Mouse (Mus musculus) layer of hippocampus, adult 2 months (tissue): Measurements from ENCODE around the gene Vwa7. TPM values are rescaled to one million over a fixed set of nuclear protein-coding genes. Genes with fewer than 3 reads are reported as not detected.

Experiments used
- DNase-seq, 2 experiments: peaks; one replicate each; pipeline ENCODE4 v3.0.0; 2022; ENCODE audit warnings: low spot score in 2 of 2
- H3K27ac ChIP-seq: fragments of 200-600 bp; 2 replicates; pipeline ENCODE4 v1.8.1; 2022
- H3K4me3 ChIP-seq: fragments of 200-600 bp; 2 replicates; pipeline ENCODE4 v1.8.1; 2022; ENCODE audit warnings: mild to moderate bottlenecking
- CTCF ChIP-seq: fragments of 200-600 bp; conservative IDR thresholded peaks from 2 replicates; pipeline ENCODE4 v1.8.1; 2022; ENCODE audit warnings: antibody characterized with exemption, mild to moderate bottlenecking, moderate library complexity
- total RNA-seq, 2 experiments: library from RNA; stranded (reverse); gene quantifications; 2 replicates each; pipeline ENCODE4 v1.2.3; 2021

Vwa7 gene
- total RNA-seq, 2 experiments from 2014 or later, result 0.20 to 0.26 TPM

DNA sequence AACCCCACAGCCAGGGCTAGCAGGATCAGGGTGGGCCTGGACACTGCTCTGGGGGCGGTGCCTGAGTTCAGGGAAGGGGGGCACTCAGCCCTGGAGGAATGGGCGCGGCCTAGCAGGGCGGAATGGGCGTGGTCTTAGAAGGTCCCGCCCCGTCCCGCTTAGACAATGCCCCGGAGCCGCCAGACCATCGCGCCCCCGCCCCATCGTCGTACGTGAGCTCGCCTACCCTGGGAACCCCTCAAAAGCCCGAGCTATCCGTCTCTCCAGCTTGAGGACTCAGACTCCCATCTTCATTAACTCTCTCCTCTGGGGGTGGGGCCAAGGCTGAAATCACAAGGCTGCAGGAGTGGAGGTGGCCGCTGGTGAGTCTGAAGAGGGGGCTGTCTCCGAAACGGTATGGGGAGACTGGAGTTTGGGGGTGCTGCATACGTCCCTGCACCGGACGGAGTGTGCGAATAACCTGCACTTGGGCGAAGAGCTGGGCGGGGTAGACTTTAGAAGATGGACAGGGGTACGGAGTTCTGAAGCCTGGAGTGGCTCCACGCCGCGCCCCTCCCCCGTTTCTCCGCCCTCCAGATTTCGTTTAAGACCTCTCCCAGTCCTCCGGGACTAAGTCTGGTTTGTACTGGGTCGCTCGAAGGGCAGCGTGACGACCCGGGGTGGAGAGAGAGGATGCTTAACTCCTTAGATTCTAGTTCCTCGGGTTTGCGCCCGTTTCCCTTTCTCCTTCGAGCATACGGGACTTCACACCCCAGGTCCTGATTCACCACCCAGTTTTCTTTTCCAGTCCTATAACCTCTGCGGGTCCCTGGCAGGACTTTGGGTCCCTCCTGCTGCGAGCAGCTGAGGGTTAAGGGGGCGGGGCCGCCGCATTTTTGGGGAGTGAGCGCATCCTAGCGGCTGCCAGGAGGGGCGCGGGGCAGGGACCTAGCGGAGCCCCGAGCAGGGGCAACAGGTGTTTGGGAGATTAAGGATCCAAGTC lies 42.8 kb downstream of the Vwa7 start, which contains the start of gene Ddah2:
Ddah2 (plus strand) TSS at position 125 of the 982 bp plus-strand sequence.
- TF ChIP-seq CTCF, result peak; percentile 83
- peak within 1 kb of the TSS; percentile 69 for H3K27ac ChIP-seq
- H3K4me3 ChIP-seq, result peak within 1 kb of the TSS; percentile 62
- peak; percentile 62 to 73 for DNase-seq

DNA sequence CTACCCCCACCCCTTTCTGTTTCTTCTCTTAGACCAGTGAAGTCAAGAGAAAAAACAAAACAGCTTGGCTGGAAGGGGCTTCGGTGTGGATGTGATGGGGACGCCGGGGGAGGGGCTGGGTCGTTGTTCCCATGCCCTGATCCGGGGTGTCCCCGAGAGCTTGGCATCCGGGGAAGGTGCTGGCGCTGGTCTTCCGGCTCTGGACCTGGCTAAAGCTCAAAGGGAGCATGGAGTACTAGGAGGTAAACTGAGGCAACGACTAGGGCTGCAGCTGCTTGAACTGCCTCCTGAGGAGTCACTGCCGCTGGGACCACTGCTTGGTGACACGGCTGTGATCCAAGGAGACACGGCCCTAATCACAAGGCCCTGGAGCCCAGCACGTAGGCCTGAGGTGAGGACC lies 43.7 kb downstream of the Vwa7 start:
- Histone ChIP-seq H3K27ac (no peak overlapping the region), H3K4me3 (peak overlapping the region; percentile 62)
- DNase-seq, result no peak
- TF ChIP-seq CTCF, result no peak

- Histone ChIP-seq H3K4me3 (no peak overlapping the region), H3K27ac (no peak overlapping the region)
- no peak for TF ChIP-seq CTCF
- no peak for DNase-seq
Measured at GRCm38 (mm10) chr17:35060737-35061297, 44.4 kb downstream of the Vwa7 start.

DNA sequence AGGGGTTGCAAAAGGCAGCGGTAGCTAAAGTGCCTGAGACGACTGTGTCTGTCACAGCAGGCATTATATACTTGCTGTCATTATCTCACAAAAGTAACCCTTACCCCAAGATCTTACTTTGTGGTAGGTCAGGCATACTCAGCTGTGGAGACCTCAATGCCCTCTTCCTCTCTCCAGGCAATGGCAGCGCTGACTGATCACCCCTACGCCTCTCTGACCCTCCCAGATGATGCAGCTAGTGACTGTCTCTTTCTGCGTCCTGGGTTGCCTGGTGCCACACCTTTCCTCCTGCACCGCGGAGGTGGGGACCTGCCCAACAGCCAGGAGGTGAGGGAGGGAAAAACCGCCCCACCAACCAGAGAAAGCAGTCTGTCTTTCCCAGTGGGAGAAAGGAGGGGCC lies 44.9 kb downstream of the Vwa7 start:
- no peak for TF ChIP-seq CTCF
- Histone ChIP-seq H3K4me3 (no peak overlapping the region), H3K27ac (no peak overlapping the region)
- DNase-seq, result no peak

DNA sequence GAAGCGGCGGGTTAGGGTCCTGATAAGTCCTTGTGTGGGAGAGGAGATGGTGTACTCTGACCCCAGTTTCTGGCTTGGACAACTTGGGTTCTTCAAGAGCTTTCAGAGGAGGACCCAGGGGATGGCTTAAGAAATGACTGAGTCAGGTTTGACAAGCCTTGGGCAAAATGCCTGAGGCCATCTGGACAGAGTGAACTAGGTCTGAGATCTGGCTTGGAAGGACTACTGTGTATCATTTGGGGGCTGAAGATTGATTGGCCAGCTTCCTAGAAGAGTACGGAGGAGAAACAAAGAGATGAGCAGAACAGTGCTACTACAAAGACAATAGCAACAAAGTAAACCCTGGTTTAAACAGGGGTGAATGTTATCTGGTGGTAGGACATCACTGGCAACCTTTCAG lies 47.1 kb downstream of the Vwa7 start:
- Histone ChIP-seq H3K4me3 (no peak overlapping the region), H3K27ac (no peak overlapping the region)
- no peak for DNase-seq
- TF ChIP-seq CTCF, result no peak

DNA sequence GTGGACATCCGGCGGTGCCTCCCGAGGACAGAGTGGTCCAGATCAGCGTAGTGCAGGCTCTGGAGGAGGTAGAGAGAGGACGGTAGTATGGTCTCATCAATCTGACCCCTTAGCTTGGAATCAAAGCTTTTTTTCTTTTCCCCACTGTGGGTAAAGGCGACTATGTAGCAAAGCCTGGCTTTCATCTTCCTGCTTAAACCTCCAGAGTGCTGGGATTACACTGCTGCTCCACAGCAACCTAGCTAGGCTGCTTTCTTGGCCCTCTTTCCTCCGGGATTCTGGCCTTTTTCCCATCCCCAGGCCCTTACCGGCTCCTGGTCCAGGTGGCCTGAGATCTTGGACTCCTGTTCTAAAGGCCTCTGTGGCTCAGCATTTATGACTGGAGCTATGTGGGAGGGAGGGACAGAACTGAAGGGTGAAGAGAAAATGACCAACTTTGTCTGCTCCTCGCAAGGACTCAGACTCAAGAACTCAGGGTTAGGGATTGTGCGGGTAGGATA lies 48.0 kb downstream of the Vwa7 start:
- no peak for DNase-seq
- no peak overlapping the region for H3K4me3 ChIP-seq
- no peak overlapping the region for H3K27ac ChIP-seq
- no peak for TF ChIP-seq CTCF

DNA sequence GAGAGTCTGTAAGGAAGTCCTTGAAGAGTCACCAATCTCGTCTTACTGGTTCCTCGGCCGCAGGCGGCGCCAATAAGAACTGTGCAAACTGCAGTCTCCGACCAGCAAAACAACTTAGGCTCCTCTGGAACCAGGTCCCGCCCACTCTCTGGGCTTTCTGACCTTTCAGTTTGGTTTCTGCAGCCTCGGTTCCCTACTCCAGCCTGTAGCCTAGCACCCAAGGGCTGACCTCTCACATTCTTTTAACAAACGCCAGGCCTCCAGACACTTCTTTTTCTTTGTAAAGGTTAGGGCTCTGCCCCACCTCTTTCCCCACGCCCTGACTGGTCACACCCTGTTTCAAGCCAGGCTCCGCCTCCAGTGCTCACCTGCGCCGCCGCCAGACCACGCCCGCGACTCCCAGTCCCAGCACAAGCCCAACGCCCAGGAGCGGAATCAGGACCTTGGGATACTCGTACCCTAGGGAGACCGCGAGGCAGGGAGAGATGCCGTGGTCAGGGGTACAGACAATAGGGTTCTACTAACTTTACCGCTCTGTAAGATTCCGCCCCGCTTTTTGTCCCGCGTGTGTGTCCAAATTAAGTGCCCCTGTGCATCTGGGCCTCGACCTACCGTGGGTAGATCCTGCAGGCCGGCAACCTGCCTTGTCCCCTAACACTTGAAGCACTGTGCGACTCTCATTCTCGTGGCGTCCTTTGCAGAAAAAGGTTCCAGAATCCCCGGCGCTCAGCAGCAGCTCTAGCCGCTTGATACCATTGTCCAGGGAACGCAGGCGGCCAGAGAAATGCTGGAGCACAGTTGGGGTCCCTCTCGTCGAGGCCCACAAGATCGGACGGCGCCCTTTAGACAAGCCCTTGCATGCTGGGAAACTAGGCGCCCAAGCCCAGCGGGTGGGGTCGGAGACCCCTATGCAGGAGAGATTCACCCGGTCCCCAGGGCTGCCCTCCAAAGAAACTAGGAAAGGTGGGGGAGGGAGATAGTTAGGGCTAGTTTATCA lies 48.9 kb downstream of the Vwa7 start, which contains the start of gene Ly6g6c:
Ly6g6c (plus strand) TSS at position 438 of the 997 bp plus-strand sequence.
- no peak for TF ChIP-seq CTCF
- DNase-seq, result no peak
- Histone ChIP-seq H3K27ac (no peak within 1 kb of the TSS), H3K4me3 (no peak within 1 kb of the TSS; the same call in 1 of the 2 replicates)

DNA sequence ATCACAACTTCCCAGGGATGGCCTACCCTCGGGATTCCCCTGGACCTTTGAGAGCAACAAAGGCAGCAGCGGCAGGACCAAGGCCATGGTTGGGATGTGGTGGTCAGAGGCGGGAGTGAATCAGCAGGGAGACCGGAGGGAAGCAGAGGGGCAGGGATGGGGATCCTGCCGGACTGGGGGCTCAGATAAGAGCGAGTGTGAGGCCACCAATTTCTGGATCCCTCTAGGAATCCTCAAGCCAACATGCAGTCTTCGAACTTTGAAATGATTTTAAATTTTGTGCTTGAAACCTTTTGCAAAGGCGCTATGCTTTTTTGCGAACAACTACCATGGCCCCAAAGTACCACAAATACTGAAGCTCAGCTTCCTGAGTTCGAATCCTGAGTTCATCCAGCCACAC lies 49.7 kb downstream of the Vwa7 start, which contains the start of gene Mpig6b:
Mpig6b (minus strand) TSS at position 101 of the 400 bp plus-strand sequence.
- H3K4me3 ChIP-seq, result no peak within 1 kb of the TSS; the same call in 1 of the 2 replicates
- TF ChIP-seq CTCF, result no peak
- H3K27ac ChIP-seq, result no peak within 1 kb of the TSS
- DNase-seq, result no peak

- H3K27ac ChIP-seq, result no peak overlapping the region
- H3K4me3 ChIP-seq, result no peak overlapping the region
- DNase-seq, result no peak
- no peak for TF ChIP-seq CTCF
Measured at GRCm38 (mm10) chr17:35068213-35068914, 52.0 kb downstream of the Vwa7 start.

DNA sequence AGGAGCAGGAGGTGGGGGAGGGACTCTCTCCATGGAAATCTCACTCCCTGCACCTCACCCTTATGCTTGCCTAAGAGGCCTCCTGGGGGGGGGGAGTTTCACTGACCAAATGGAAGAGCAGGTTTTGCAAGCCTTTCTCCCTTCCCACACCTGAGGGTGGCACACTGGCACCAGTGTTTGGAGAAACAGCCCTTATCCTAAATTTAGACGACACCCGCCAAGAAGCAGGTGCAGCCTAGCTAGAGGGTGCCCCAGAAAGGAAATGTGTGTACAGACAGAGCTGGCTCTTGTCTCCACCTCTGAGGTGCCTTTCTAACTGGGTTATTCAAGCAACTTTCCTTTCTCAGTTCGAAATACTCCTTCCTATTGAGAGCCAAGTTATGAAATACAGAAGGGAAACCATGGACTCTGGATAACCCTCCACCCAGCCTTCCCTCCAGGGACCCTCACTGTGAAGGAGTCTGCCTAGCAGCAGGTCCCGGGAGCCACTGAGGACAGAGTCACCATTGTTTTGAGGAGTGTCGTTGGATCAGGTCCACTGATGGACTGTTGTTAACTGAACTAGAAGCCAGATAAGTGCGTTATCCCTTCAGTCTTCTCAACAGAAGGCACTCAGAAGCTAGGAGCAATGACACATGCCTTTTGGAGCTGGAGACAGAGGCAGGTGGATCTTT lies 54.3 kb downstream of the Vwa7 start:
- no peak for TF ChIP-seq CTCF
- Histone ChIP-seq H3K27ac (no peak overlapping the region), H3K4me3 (no peak overlapping the region)
- no peak for DNase-seq

GRCm38 (mm10) chr17:35071454-35071853 lies 55.1 kb downstream of the Vwa7 start:
- no peak for DNase-seq
- TF ChIP-seq CTCF, result no peak
- Histone ChIP-seq H3K27ac (no peak overlapping the region), H3K4me3 (no peak overlapping the region)
